Mouse (Mus musculus) kidney, embryonic 16.5 days (tissue): ENCODE measurements around the gene Gusb. TPM values are rescaled to one million over a fixed set of nuclear protein-coding genes. Genes with fewer than 3 reads are reported as not detected.

Experiments used
- ATAC-seq: fragments of 200-750 bp; cut with Nextera tagmentation; 2 replicates; pipeline ENCODE4 v1.8.0; 2017; ENCODE audit warnings: moderate TSS enrichment; ENCODE audit not compliant: low FRiP score, low TSS enrichment
- H3K27ac ChIP-seq: fragments of 300-500 bp; sonication (generic); 2 replicates; pipeline ENCODE4 v1.5.1; 2014; ENCODE audit warnings: low read length
- H3K27me3 ChIP-seq: fragments of 300-500 bp; sonication (generic); 2 replicates; pipeline ENCODE4 v1.6.1; 2014; ENCODE audit warnings: low read length, control low read depth, mixed read lengths; ENCODE audit not compliant: insufficient read depth
- H3K36me3 ChIP-seq: fragments of 300-500 bp; sonication (generic); 2 replicates; pipeline ENCODE4 v1.6.1; 2014; ENCODE audit warnings: low read length, control low read depth, mixed read lengths; ENCODE audit not compliant: insufficient read depth
- H3K4me1 ChIP-seq: fragments of 300-500 bp; sonication (generic); 2 replicates; pipeline ENCODE4 v1.6.1; 2014; ENCODE audit warnings: low read length, control low read depth, mixed read lengths; ENCODE audit not compliant: insufficient read depth
- H3K4me2 ChIP-seq: fragments of 300-500 bp; sonication (generic); replicated peaks from 2 replicates; pipeline ENCODE4 v1.6.1; 2014; ENCODE audit warnings: low read depth, low read length
- H3K4me3 ChIP-seq: fragments of 300-500 bp; sonication (generic); 2 replicates; pipeline ENCODE4 v1.5.1; 2014; ENCODE audit warnings: mild to moderate bottlenecking, low read length
- H3K9ac ChIP-seq: fragments of 300-500 bp; sonication (generic); replicated peaks from 2 replicates; pipeline ENCODE4 v1.6.1; 2014; ENCODE audit warnings: low read length
- H3K9me3 ChIP-seq: fragments of 300-500 bp; sonication (generic); 2 replicates; pipeline ENCODE4 v1.6.1; 2016; ENCODE audit warnings: low read length, control low read depth
- WGBS: fragments of 180-500 bp; shearing (Covaris S2); extraction: QIAGEN DNeasy Blood & Tissue Kit; methylation state at CpG from one replicate; pipeline ENCODE4 v1.1.7; 2014; 5-methylcytosine and 5-hydroxymethylcytosine counted together
- polyA plus RNA-seq: library from polyadenylated mRNA; unstranded; fragments of >200 nt; fragmentation: Nextera tagmentation; extraction: Ambion mirVana; gene quantifications from 2 replicates; pipeline ENCODE4 v1.2.1, GENCODE M21; 2015

Gene Gusb
- polyA plus RNA-seq, 1 experiment from 2014 or later: 55.0 TPM

DNA sequence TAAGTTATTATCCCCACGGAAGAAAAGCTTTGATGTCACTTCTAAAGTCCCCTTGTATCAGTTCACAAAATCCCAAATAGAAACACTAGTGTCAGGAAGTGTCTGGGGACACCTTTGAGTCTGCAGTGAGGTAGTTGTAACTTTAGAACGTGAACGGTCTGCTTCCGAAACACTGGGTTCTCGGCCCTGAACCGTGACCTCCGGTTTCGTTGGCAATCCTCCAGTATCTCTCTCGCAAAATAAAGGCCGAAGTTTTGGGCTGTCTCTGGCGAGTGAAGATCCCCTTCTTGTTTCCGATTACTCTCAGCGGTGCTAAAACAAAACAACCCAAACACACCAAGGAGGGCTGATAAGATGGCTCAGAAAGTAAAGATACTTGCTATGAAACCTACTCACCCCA, 13.5 kb downstream of the Gusb start:
- Histone ChIP-seq H3K27ac (no peak overlapping the region), H3K4me3 (no peak overlapping the region), H3K36me3 (peaks cover 15% of the 10 kb centered on the region), H3K4me1 (no peaks in the 10 kb centered on the region), H3K9ac (no peak overlapping the region), H3K27me3 (no peaks in the 10 kb centered on the region), H3K4me2 (no peak overlapping the region), H3K9me3 (no peaks in the 10 kb centered on the region)
- no peak for ATAC-seq
- 55% methylated on average over 13 of the region's 13 CpGs for WGBS

DNA sequence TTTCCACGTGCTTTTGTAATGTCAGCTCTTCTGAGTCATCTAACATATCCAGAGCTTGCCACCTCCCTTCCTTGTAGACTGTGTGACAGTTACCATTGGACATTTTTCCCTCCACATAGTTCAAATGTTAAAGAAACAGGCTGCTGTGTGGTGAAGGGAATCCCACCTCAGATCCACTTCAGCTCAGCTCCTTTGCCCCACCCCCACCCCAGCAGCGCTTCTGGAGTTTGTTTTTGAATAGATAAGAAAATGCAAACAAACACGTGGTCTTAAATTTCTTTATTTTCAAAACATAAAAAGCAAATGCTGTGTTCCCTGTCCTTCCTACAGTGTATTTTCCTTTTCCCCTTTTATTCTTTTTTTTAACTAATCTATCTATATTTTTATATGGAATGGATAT, 22.6 kb downstream of the Gusb start:
- Histone ChIP-seq H3K4me1 (no peaks in the 10 kb centered on the region), H3K4me2 (no peak overlapping the region), H3K36me3 (no peaks in the 10 kb centered on the region), H3K27ac (no peak overlapping the region), H3K9me3 (no peaks in the 10 kb centered on the region), H3K9ac (no peak overlapping the region), H3K27me3 (no peaks in the 10 kb centered on the region), H3K4me3 (no peak overlapping the region)
- no peak for ATAC-seq
- WGBS: 69% methylated on average over 3 of the region's 3 CpGs

DNA sequence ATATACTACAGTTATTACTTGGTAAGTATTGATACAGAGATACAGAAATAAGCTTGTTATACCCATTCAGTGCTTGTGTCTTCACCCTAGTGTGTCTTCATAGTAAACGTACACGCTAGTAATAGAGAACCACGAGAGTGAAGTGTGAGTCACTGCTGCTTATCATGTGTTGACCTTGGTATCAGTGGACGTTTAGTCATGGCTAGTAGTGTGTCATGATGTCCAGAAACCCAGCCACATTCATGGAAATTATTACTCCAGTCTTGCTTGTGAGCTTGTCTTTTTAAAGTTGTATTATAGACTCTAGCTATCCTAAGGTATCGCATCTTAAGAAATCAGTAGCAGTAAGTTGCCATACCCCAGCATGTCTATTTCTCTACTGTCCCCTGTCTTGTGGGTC, 24.2 kb downstream of the Gusb start:
- no peak overlapping the region for H3K9ac ChIP-seq
- H3K9me3 ChIP-seq: no peaks in the 10 kb centered on the region
- H3K4me1 ChIP-seq: no peaks in the 10 kb centered on the region
- H3K4me2 ChIP-seq: no peak overlapping the region
- no peak for ATAC-seq
- no peak overlapping the region for H3K27ac ChIP-seq
- 84% methylated on average over 5 of the region's 5 CpGs for WGBS
- no peak overlapping the region for H3K4me3 ChIP-seq
- H3K27me3 ChIP-seq: no peaks in the 10 kb centered on the region
- H3K36me3 ChIP-seq: no peaks in the 10 kb centered on the region

DNA sequence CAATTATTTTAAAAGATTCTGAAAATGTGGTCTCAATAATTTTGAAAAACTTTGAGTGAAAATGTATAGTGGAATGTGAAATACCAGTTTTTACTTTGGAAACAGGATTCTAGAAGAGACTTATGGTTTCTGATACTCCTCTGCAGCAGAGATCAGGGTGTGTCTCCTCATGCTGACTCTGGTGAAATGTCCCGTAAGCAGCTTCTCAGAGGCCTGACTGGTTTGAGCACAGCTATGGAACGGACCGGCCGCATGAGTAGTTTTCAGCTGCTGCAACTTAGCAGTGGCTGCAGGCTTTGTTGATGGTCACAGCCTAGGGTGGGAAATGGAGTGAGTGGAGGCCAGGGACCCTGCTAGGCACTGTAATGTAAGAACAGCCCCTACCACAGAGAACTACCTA, 25.1 kb downstream of the Gusb start:
- WGBS: 75% methylated on average over 4 of the region's 4 CpGs
- Histone ChIP-seq H3K4me1 (no peaks in the 10 kb centered on the region), H3K4me3 (no peak overlapping the region), H3K9ac (no peak overlapping the region), H3K36me3 (0 out of 2 replicates have a peak, but pooled peaks cover 2% of the 10 kb centered on the region), H3K27ac (no peak overlapping the region), H3K4me2 (no peak overlapping the region), H3K27me3 (no peaks in the 10 kb centered on the region), H3K9me3 (no peaks in the 10 kb centered on the region)
- ATAC-seq: no peak

DNA sequence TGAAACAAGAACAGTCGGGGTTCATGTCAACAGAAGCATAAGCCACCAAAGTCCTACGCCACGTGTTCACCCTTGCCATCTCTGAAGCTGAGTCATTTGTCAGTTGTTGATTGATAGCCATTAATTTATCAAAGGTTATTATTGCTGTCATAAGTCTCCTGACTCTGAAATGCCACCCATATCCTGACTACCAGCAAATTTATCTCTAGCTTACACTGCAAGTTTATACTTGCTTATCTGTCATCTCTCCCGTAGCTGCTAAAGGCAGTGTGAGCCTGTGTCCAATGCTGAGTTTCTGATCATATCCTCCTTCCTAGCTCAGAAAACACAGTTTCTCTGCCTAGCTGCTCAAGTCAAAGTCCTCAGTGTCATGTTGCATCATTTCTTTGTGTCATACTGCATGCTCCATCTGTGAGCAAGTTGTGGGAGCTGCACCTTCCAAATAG, 28.0 kb downstream of the Gusb start:
- Histone ChIP-seq H3K36me3 (0 out of 2 replicates have a peak, but pooled peaks cover 2% of the 10 kb centered on the region), H3K9ac (no peak overlapping the region), H3K4me1 (no peaks in the 10 kb centered on the region), H3K9me3 (no peaks in the 10 kb centered on the region), H3K27me3 (no peaks in the 10 kb centered on the region), H3K27ac (no peak overlapping the region), H3K4me2 (no peak overlapping the region), H3K4me3 (no peak overlapping the region)
- WGBS: 78% methylated on average over 4 of the region's 4 CpGs
- no peak for ATAC-seq

DNA sequence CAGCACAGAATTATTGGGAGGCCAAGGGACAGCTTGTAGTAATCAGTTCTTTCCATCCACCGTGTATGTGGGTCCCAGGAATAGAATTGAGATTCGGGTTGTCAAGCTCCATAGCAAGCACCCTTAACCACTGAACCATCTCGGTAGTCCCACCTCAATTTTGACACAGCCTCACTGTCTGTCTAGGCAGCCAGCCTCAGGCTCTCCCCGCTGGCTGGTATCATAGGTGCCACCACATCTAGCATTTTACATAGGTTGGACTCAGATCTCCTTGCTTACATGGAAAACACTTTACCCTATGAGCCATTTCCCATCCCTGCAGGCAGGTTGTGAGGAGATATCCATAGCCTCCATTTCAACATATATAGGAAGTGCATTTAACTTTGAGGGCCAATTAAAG, 28.5 kb downstream of the Gusb start:
- H3K4me1 ChIP-seq: no peaks in the 10 kb centered on the region
- no peak overlapping the region for H3K4me3 ChIP-seq
- H3K9me3 ChIP-seq: no peaks in the 10 kb centered on the region
- H3K9ac ChIP-seq: no peak overlapping the region
- WGBS: 85% methylated on average over 4 of the region's 4 CpGs
- H3K36me3 ChIP-seq: 0 out of 2 replicates have a peak, but pooled peaks cover 2% of the 10 kb centered on the region
- no peak overlapping the region for H3K27ac ChIP-seq
- ATAC-seq: no peak
- H3K27me3 ChIP-seq: no peaks in the 10 kb centered on the region
- no peak overlapping the region for H3K4me2 ChIP-seq

DNA sequence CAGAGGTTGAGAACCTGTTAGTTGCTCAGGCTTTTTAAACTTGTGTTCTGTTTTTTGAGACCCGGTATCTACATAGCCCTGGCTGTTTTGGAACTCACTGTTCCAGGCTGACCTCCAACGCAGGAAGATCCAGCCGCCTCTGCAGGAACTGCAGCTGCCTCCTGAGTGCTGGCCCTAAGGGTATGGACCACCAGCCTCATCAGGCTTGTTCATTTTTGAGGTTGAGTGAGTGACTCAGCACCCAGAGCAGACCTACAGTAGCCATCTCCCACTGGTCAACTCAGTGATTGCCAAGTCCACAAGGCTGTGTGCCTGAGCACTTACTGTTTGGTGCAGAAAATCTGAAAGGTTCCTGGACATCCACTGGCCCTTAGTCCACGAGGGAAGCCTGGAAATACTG, 31.4 kb downstream of the Gusb start:
- WGBS: 79% methylated on average over 4 of the region's 4 CpGs
- ATAC-seq: no peak
- Histone ChIP-seq H3K9me3 (no peaks in the 10 kb centered on the region), H3K4me3 (no peak overlapping the region), H3K4me1 (no peaks in the 10 kb centered on the region), H3K36me3 (0 out of 2 replicates have a peak, but pooled peaks cover 2% of the 10 kb centered on the region), H3K27me3 (no peaks in the 10 kb centered on the region), H3K9ac (no peak overlapping the region), H3K4me2 (no peak overlapping the region), H3K27ac (no peak overlapping the region)

DNA sequence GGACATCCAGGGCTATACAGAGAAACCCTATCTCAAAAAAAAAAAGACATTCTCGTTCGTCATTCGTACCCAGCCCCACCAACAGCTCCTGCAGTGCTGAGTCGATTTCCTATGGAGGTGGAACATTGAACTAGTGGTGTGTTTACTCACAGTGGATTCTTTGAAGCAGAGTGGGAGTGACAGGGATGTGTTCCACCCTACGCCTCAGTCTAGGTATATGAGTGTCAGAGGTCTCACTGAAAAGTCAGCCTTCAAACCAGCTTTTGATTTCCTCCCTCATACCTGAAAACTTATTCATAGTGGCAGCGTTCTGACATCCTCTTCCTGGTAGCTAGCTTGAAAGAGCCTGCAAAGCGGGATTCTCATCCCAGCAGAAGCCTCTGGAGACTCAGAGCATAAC, 34.4 kb downstream of the Gusb start:
- 69% methylated on average over 7 of the region's 7 CpGs for WGBS
- no peak for ATAC-seq
- 0 out of 2 replicates have a peak, but pooled peaks cover 2% of the 10 kb centered on the region for H3K36me3 ChIP-seq
- H3K9me3 ChIP-seq: no peaks in the 10 kb centered on the region
- no peaks in the 10 kb centered on the region for H3K27me3 ChIP-seq
- no peak overlapping the region for H3K4me3 ChIP-seq
- H3K4me2 ChIP-seq: no peak overlapping the region
- H3K9ac ChIP-seq: no peak overlapping the region
- no peak overlapping the region for H3K27ac ChIP-seq
- H3K4me1 ChIP-seq: no peaks in the 10 kb centered on the region

DNA sequence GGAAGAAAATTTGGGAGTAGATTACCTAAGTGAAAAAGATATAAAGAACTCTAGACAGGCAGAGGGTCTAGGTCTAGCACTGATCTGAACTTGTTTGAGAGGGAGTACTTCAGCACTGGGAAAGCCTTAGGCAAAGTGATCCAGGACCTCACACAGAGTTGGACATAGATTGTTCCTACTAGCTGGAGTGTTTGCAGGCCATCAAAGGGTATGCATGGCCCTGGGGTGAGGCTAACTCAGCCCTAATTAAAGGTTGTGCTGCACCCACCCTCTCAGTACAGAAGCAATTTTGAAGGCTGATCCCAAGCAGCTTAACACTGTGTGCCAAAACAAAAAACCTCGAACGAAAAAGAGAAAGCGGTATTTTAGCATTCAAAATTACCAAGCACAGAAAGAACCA, 36.4 kb downstream of the Gusb start:
- ATAC-seq: no peak
- H3K36me3 ChIP-seq: no peaks in the 10 kb centered on the region
- no peaks in the 10 kb centered on the region for H3K4me1 ChIP-seq
- 88% methylated on average over 3 of the region's 3 CpGs for WGBS
- no peak overlapping the region for H3K4me2 ChIP-seq
- H3K27ac ChIP-seq: no peak overlapping the region
- H3K4me3 ChIP-seq: no peak overlapping the region
- H3K9me3 ChIP-seq: no peaks in the 10 kb centered on the region
- H3K9ac ChIP-seq: no peak overlapping the region
- no peaks in the 10 kb centered on the region for H3K27me3 ChIP-seq

DNA sequence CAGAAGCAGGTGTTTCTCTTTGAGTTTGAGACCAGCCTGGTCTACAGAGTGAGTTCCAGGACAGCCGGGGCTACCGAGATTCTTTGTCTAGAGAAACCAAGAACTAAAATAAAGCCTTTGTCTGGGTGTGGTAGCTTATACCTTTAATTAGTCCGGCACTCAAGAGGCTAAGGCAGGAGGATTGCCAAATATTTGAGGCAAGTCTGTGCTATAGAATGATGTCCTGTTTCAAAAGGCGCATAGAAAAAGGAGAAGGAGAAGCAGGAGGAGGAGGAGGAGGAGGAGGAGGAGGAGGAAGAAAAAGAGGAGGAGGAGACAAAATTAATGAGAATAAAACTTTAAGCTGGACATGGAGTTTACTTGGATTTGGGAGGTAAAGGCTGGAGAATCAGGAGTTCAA, 39.6 kb downstream of the Gusb start:
- no peak overlapping the region for H3K9ac ChIP-seq
- H3K9me3 ChIP-seq: no peaks in the 10 kb centered on the region
- 0 out of 2 replicates have a peak, but pooled peaks cover 5% of the 10 kb centered on the region for H3K36me3 ChIP-seq
- ATAC-seq: no peak
- no peaks in the 10 kb centered on the region for H3K4me1 ChIP-seq
- no peak overlapping the region for H3K4me2 ChIP-seq
- H3K27ac ChIP-seq: no peak overlapping the region
- no peaks in the 10 kb centered on the region for H3K27me3 ChIP-seq
- WGBS: 83% methylated on average over 4 of the region's 4 CpGs
- H3K4me3 ChIP-seq: no peak overlapping the region
